Mouse (Mus musculus): ENCODE measurements at regions not wholly inside any gene's neighbourhood (a gene's known extent, or its start where the extent isn't known, plus 50 kb on each side); places are given as distances from the start of the nearest gene placed in this dataset.
A peak's percentile ranks its signal among the peaks of the same experiment; 100 is the strongest.

DNA sequence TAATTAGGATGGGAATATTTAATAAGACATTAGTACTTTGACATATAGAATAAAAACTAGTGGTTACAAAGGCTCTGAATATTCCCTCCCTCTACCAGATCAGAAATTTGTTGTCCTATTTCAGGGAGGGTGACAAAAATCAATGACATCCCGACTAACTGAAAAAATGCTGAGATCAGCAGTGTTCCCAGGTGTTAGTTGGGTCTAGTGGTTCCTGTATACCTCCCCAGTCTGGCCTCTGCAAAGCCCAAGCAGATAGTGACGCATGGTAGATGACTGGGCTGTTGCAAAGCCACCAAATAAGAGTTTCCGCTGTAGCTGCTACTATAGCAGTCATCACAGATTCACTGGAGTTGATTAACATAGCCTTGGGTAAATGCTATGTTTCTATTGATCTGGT, 59.9 kb upstream of the Gm4791 start:
- DNase-seq (ENCODE audit: low spot score in 2 of 2) = no peak

GRCm38 (mm10) chr9:46925641-46926040, 72.9 kb upstream of the Gm4791 start:
- DNase-seq (ENCODE audit: low spot score in 2 of 2) = no peak

GRCm38 (mm10) chr9:46920081-46920480, 78.5 kb upstream of the Gm4791 start:
- DNase-seq (ENCODE audit: low spot score in 2 of 2) = no peak

GRCm38 (mm10) chr9:46913238-46913637, 85.3 kb upstream of the Gm4791 start:
- peak; percentile 54 to 85 for DNase-seq (ENCODE audit: low spot score in 2 of 2)

GRCm38 (mm10) chr9:46909412-46910013, 89.0 kb upstream of the Gm4791 start:
- peak in 1 of 2 experiments; percentile 41 for DNase-seq (ENCODE audit: low spot score in 2 of 2)

GRCm38 (mm10) chr9:46905081-46905480, 93.5 kb upstream of the Gm4791 start:
- DNase-seq (ENCODE audit: low spot score in 2 of 2) = no peak

DNA sequence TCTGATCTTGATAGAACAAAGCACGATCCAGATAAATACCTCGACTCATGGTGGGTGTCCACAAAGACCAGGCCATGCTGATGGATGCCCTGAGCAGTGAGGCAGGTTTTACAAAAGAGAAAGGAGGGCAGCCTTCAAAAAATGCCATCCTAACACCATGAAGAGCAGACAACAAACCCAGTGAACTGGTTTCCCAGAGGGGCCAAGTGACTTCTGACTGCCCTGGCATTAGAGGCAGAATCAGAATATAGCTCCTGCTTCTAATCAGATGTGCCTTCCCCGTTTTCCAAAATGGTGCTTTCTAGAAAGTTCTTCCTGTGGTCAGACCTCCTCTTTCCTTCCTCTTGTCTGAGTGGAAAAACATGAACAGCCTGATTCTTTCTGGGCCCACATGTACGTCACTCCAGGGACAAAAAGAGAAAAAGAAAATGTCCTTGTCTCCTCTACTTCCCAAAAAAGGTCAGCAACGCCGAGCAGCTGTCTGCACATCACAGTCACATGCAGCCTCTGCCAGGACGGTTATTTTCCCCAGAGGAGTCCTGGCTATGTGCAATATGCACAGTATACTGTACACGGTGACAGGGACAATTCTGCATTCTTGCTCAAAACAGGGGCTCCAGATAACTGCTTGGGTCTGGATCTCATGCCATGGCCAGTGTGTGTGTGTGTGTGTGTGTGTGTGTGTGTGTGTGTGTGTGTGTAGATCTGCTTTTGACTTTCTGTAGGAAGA, 94.9 kb upstream of the Gm4791 start:
- DNase-seq (ENCODE audit: low spot score in 2 of 2) = no peak

GRCm38 (mm10) chr9:46899283-46899682, 99.3 kb upstream of the Gm4791 start:
- DNase-seq (ENCODE audit: low spot score in 2 of 2) = no peak

GRCm38 (mm10) chr9:46898120-46898519, 100.4 kb upstream of the Gm4791 start:
- DNase-seq (ENCODE audit: low spot score in 2 of 2) = no peak

DNA sequence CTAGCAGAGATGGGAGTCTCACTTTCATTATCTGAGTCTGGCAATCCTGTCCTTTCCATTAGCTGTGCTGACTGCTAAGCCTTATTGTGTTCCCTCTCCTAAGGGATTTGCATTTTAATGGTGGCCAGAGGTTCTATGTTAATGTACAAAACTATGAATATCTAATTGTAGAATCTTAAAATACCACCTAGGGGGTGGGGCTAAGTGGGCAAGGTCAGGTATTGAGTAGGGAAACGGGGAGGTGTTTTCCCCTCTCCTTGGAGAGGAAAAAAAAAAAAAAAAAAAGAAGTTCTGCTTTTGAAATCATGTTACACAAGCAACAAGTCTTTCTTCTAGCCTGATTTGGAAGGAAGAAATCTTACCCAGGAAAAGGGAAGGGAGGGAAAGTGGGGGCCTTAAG, 106.7 kb upstream of the Gm4791 start:
- DNase-seq (ENCODE audit: low spot score in 2 of 2) = no peak

DNA sequence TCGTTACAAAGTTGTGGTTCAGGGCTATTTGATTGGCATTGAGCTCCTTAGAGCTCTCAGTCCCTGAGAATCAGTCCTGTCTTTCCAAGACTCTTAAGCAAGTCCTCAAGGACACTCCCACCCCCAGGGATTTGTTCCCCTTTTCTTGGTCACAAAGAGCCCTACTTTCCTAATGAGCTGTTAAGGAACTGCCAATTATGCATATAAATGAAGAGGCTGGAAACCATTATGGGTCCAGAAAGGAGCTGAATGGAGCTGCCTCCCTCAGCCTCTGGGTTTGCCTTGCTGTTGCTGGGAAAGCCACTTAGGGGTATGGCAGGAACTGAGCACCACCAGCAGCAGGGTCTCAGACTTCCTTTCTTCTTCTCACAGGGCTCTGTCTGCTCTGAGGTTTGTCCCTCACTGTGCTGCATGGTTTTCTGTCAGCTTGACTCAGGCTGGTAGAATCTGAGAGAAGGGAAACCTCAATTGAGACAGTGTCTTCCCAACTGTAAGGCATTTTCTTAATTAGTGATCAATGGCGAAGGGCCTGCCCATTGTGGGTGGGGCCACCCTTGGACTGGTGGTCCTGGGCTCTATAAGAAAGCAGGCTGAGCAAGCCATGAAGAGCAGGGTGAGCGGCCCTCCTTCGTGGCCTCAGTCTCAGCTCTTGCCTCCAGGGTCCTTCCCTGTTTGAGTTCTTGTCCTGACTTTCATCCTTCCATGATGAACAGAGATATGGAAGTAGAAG, 108.4 kb upstream of the Gm4791 start:
- DNase-seq (ENCODE audit: low spot score in 2 of 2) = peak in 1 of 2 experiments; percentile 45

GRCm38 (mm10) chr9:46871211-46871994, 127.1 kb upstream of the Gm4791 start:
- DNase-seq (ENCODE audit: low spot score in 2 of 2) = peak in 1 of 2 experiments; percentile 35

GRCm38 (mm10) chr9:46863934-46864333, 134.6 kb upstream of the Gm4791 start:
- no peak for DNase-seq (ENCODE audit: low spot score in 2 of 2)

GRCm38 (mm10) chr9:46851753-46852152, 146.8 kb upstream of the Gm4791 start:
- DNase-seq (ENCODE audit: low spot score in 2 of 2) = no peak

DNA sequence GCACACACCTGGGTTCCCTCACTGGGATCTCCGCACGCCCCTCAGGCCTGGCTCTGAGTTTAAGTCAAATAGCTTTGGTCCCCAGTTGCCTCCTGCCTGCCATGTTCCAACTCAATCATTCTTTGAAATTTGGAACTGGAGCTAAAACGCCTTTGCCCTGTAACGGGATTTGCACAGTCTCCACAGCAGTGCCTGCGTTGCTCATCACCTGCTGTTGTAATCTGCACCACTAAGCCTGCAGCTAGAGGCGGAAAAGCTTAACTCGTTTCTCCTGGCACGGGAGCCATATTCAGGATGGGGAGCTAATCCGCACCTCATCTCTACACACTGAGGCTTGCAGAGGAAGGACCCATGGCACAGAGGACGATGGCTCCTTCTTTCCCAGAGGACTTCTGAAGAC, 147.2 kb upstream of the Gm4791 start:
- DNase-seq (ENCODE audit: low spot score in 2 of 2) = no peak

- DNase-seq (ENCODE audit: low spot score in 2 of 2) = peak in 1 of 2 experiments; percentile 35
These were observed 153.3 kb upstream of the Gm4791 start for GRCm38 (mm10) chr9:46845276-46845675.

DNA sequence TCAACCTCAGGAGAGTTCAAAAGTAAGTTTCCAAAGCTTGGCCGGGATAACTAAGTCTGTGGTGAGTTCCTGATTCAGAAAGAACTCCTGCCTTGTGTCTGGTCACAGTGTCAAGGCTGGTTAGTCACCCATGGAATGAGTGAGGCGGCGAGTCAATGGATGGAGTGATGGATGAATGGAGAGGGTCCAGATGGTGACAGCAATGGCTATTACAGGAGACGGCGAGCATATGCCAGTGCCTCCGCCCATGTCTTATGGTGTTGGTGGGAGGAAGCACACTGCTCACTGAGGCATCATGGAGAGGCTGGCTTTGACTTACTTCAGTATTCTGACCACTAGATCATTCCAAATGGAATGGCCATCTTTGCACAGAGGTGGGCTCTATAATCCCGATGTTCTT, 154.8 kb upstream of the Gm4791 start:
- no peak for DNase-seq (ENCODE audit: low spot score in 2 of 2)

DNA sequence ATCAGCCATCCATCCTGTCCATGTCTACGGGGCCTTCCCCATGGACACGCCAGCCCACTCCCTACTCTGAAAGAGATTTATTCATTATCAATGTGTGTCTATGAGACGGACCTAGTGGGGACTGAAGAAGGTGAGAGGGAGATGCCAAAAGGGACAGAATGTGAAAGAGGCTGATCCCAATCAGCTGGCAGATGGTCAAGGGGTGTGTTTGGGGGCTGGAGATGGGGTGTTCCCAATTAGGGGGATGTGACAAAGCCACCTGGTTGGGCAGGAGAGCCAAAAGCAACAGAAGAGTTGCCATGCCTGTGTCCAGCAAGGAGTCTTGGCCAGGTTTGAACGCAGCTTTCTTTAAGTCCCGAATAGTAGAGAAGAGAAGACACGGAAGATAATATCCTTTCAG, 157.0 kb upstream of the Gm4791 start:
- DNase-seq (ENCODE audit: low spot score in 2 of 2) = no peak

- DNase-seq (ENCODE audit: low spot score in 2 of 2) = no peak
These were observed 163.3 kb upstream of the Gm4791 start for GRCm38 (mm10) chr9:46835261-46835660.

DNA sequence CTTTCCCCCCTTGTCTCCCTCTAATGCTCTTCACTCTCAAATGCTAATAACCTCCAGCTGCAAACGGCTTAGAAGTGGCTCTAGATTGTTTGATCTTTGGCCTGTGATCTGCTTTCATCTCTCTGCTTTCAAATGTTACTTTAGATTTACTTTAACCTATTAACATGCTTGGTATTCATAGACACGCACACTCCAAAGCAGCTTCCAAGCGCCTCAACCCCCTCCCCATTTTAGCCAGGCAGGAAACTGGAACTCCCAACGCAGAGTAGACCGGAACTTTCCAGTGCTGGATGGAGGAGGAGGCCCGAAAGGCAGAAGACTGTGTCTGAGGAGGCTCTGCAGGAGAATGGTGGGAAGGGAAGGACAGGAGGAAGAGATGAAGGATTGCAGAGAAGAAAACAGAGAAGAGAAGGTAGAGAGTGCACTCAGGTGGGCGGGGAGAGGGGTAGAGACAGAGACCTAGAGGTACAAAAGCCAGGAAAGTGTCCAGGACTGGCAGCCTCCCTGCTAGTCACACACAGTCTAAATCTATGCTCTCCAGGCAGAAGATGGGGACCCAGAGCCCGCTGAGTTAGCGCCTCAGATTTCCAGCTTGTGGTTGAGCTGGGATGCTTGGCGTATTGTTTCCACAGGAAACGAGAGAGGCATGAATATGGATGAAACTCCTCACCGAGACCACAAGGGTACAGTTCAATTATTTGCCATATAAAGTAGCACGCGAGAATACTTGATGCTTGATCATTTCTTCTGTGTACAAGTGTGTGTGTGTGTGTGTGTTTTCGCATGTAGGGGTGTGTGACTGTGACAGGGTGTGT, 167.6 kb upstream of the Gm4791 start:
- DNase-seq (ENCODE audit: low spot score in 2 of 2) = no peak

GRCm38 (mm10) chr9:46830316-46830715, 168.2 kb upstream of the Gm4791 start:
- no peak for DNase-seq (ENCODE audit: low spot score in 2 of 2)
